Mouse (Mus musculus) small intestine, adult 2 months (tissue): ENCODE results near the gene Rptor.

ENCODE experiments used
- CTCF ChIP-seq: fragments of 200-500 bp; IDR thresholded peaks from 2 replicates; pipeline ENCODE4 v1.5.1; 2012; ENCODE audit warnings: low read depth, mild to moderate bottlenecking, control low read depth, inconsistent platforms, low read length, moderate library complexity, mixed read lengths; ENCODE audit not compliant: insufficient replicate concordance, insufficient read length; ENCODE audit errors: extremely low read depth
- POLR2A ChIP-seq: fragments of 200-500 bp; IDR thresholded peaks from 2 replicates; pipeline ENCODE4 v1.6.1; 2012; ENCODE audit warnings: low read depth, mild to moderate bottlenecking, control low read depth, inconsistent platforms, low read length, moderate library complexity

DNA sequence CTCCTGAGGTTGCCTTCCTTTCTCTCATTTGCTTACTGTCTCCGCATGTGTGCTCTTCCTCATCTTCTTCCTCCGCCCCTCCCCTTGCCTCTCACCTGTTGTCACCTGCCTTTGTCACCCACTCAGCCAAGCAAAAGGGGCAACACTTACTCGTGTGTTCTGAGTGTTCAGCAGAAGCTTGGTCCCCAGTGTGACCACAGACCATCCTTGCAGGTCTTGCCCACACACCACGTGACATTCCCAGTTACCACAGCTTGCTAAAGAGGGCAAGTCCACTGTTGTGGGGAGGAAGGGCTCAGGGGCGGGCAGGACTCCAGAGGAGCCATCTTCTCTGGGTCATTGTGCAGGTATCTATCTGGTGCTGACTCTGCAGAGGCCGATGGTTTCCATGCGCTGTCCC, 40.6 kb downstream of the Rptor start:
- TF ChIP-seq POLR2A, result no peak
- TF ChIP-seq CTCF, result no peak
